Comparison of ENCODE assay signal across 28 mouse cellular contexts in the genomic region with DNA sequence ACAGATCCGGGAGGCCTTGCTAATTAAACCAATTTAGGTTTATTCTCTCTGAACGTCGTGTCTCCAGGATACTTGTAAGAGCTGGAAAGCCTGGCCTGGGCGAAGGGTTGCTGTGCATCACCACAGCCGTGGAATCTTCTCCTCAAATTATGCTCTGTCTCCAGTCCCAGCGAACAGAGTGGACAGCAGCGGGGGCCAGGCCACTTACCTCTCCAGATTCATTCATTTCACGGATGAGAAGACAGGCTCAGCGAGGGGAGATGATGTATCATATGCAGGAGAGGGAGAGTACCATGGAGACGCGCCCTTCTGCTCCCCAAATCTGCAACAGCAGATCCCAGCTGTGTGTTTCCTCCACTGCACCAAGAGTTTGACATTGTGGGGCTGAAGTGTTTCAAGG.
A peak's percentile ranks its signal among the peaks of the same experiment; 100 is the strongest.
DNase-seq lines count a peak whose midpoint lies in the region; ATAC-seq lines count a peak whose summit lies in the region.
"Had no signal": no experiment of that assay in that cellular context is flagged by ENCODE, and none has a peak within 500 bp of the region (broad histone marks: within the 10 kb centered on the region; RNA-seq: fewer than 3 reads in every experiment).

No protein-coding gene starts in this region.

- no peaks in the 10 kb centered on the region for H3K27me3 ChIP-seq in forebrain, embryonic 16.5 days (replicated peaks; ENCODE audit: control insufficient read depth, insufficient read depth, low read length)
- no peaks in the 10 kb centered on the region for H3K27me3 ChIP-seq in forebrain, embryonic 11.5 days (ENCODE audit: control insufficient read depth, insufficient read depth, low read length)
- peaks cover 17% of the 10 kb centered on the region for H3K27me3 ChIP-seq in midbrain, embryonic 14.5 days (ENCODE audit: control insufficient read depth, insufficient read depth, low read length)
- H3K27me3 ChIP-seq in midbrain, embryonic 15.5 days (replicated peaks), result 0 out of 2 replicates have a peak, but pooled peaks cover 7% of the 10 kb centered on the region
- no peaks in the 10 kb centered on the region for H3K27me3 ChIP-seq in neural tube, embryonic 13.5 days

- no peak overlapping the region for H3K4me2 ChIP-seq in forebrain, embryonic 16.5 days (ENCODE audit: low read length)
- H3K4me2 ChIP-seq in forebrain, embryonic 11.5 days (ENCODE audit: low read depth, low read length, severe bottlenecking), result no peak overlapping the region
- no peak overlapping the region for H3K4me2 ChIP-seq in midbrain, embryonic 14.5 days (ENCODE audit: low read length)
- no peak overlapping the region for H3K4me2 ChIP-seq in midbrain, embryonic 15.5 days
- H3K4me2 ChIP-seq in neural tube, embryonic 13.5 days, result no peak overlapping the region
- H3K4me2 ChIP-seq: embryonic facial prominence, embryonic 15.5 days; heart, embryonic 15.5 days; limb, embryonic 15.5 days; liver, embryonic 13.5 days had no signal

- H3K27ac ChIP-seq in forebrain, embryonic 16.5 days (ENCODE audit: low read length), result peak overlapping the region; percentile 14; the same call in 1 of the 2 replicates
- no peak overlapping the region for H3K27ac ChIP-seq in forebrain, embryonic 11.5 days (ENCODE audit: low read depth, low read length)
- H3K27ac ChIP-seq in midbrain, embryonic 14.5 days (replicated peaks; ENCODE audit: low read depth, low read length), result peak overlapping the region; percentile 37; the same call in 1 of the 2 replicates
- H3K27ac ChIP-seq in midbrain, embryonic 15.5 days, result no peak overlapping the region
- peak overlapping the region; percentile 88 for H3K27ac ChIP-seq in neural tube, embryonic 13.5 days (replicated peaks)
- H3K27ac ChIP-seq: embryonic facial prominence, embryonic 10.5 days; embryonic facial prominence, embryonic 15.5 days; heart, embryonic 10.5 days; heart, embryonic 15.5 days; limb, embryonic 10.5 days; limb, embryonic 15.5 days; liver, embryonic 13.5 days; macrophage had no signal

- H3K36me3 ChIP-seq in forebrain, embryonic 16.5 days (ENCODE audit: control insufficient read depth, insufficient read depth), result no peaks in the 10 kb centered on the region
- no peaks in the 10 kb centered on the region for H3K36me3 ChIP-seq in forebrain, embryonic 11.5 days (ENCODE audit: control insufficient read depth, insufficient read depth, low read length)
- H3K36me3 ChIP-seq in midbrain, embryonic 14.5 days (ENCODE audit: control insufficient read depth, insufficient read depth, low read length), result no peaks in the 10 kb centered on the region
- H3K36me3 ChIP-seq in midbrain, embryonic 15.5 days (replicated peaks), result no peaks in the 10 kb centered on the region
- H3K36me3 ChIP-seq in neural tube, embryonic 13.5 days, result peaks cover 2% of the 10 kb centered on the region; the same call in 1 of the 2 replicates
- H3K36me3 ChIP-seq: embryonic facial prominence, embryonic 10.5 days; embryonic facial prominence, embryonic 15.5 days; heart, embryonic 10.5 days; heart, embryonic 15.5 days; limb, embryonic 10.5 days; limb, embryonic 15.5 days; liver, embryonic 13.5 days had no signal

- H3K4me1 ChIP-seq in forebrain, embryonic 16.5 days (replicated peaks; ENCODE audit: control insufficient read depth, insufficient read depth, low read length), result peaks cover 36% of the 10 kb centered on the region
- H3K4me1 ChIP-seq in forebrain, embryonic 11.5 days (replicated peaks; ENCODE audit: control insufficient read depth, insufficient read depth, low read length), result peaks cover 15% of the 10 kb centered on the region
- H3K4me1 ChIP-seq in midbrain, embryonic 14.5 days (ENCODE audit: control insufficient read depth, insufficient read depth, low read length), result peaks cover 35% of the 10 kb centered on the region
- peaks cover 33% of the 10 kb centered on the region for H3K4me1 ChIP-seq in midbrain, embryonic 15.5 days
- H3K4me1 ChIP-seq in neural tube, embryonic 13.5 days (replicated peaks), result peaks cover 73% of the 10 kb centered on the region
- H3K4me1 ChIP-seq: limb, embryonic 15.5 days; liver, embryonic 13.5 days had no signal

- H3K4me3 ChIP-seq in forebrain, embryonic 16.5 days (replicated peaks; ENCODE audit: low read length), result no peak overlapping the region
- H3K4me3 ChIP-seq in forebrain, embryonic 11.5 days (ENCODE audit: low read depth, low read length), result no peak overlapping the region
- no peak overlapping the region for H3K4me3 ChIP-seq in midbrain, embryonic 14.5 days (replicated peaks; ENCODE audit: low read depth, low read length)
- H3K4me3 ChIP-seq in midbrain, embryonic 15.5 days, result no peak overlapping the region
- H3K4me3 ChIP-seq in neural tube, embryonic 13.5 days, result no peak overlapping the region
- H3K4me3 ChIP-seq: embryonic facial prominence, embryonic 10.5 days; embryonic facial prominence, embryonic 15.5 days; heart, embryonic 10.5 days; heart, embryonic 15.5 days; limb, embryonic 10.5 days; limb, embryonic 15.5 days; liver, embryonic 13.5 days; myocyte had no signal

- DNase-seq in forebrain, embryonic 11.5 days (ENCODE audit: low spot score), result no peak
- DNase-seq in midbrain, embryonic 14.5 days, result no peak
- DNase-seq in layer of hippocampus, adult 9-11 months, result no peak
- DNase-seq: adrenal gland, postnatal 36 days; B cell, adult 2 months; cerebellum, adult 18-20 months; cerebellum, postnatal 14 days; gastrocnemius, postnatal 25 days; heart, adult 11 months; kidney, adult 9 months; kidney, postnatal 10 days; liver, embryonic 13.5 days; lung, adult 18-20 months; thymus, adult 2 months; thymus, postnatal 36 days had no signal

- no peaks in the 10 kb centered on the region for H3K9me3 ChIP-seq in forebrain, embryonic 16.5 days (ENCODE audit: control insufficient read depth, low read length)
- no peaks in the 10 kb centered on the region for H3K9me3 ChIP-seq in forebrain, embryonic 11.5 days (ENCODE audit: control insufficient read depth, low read length)
- H3K9me3 ChIP-seq in midbrain, embryonic 14.5 days (ENCODE audit: control insufficient read depth, low read length), result no peaks in the 10 kb centered on the region
- H3K9me3 ChIP-seq in midbrain, embryonic 15.5 days, result no peaks in the 10 kb centered on the region
- H3K9me3 ChIP-seq in neural tube, embryonic 13.5 days, result no peaks in the 10 kb centered on the region
- H3K9me3 ChIP-seq: embryonic facial prominence, embryonic 10.5 days; embryonic facial prominence, embryonic 15.5 days; heart, embryonic 10.5 days; heart, embryonic 15.5 days; limb, embryonic 10.5 days; limb, embryonic 15.5 days; liver, embryonic 13.5 days had no signal

- H3K9ac ChIP-seq in forebrain, embryonic 16.5 days (replicated peaks; ENCODE audit: low read depth, low read length), result no peak overlapping the region
- no peak overlapping the region for H3K9ac ChIP-seq in forebrain, embryonic 11.5 days (ENCODE audit: low read length)
- H3K9ac ChIP-seq in midbrain, embryonic 14.5 days (replicated peaks; ENCODE audit: low read length), result no peak overlapping the region
- H3K9ac ChIP-seq in midbrain, embryonic 15.5 days, result no peak overlapping the region
- no peak overlapping the region for H3K9ac ChIP-seq in neural tube, embryonic 13.5 days
- H3K9ac ChIP-seq: embryonic facial prominence, embryonic 15.5 days; heart, embryonic 15.5 days; limb, embryonic 15.5 days; liver, embryonic 13.5 days had no signal

- no peak for ATAC-seq in forebrain, embryonic 16.5 days
- no peak for ATAC-seq in forebrain, embryonic 11.5 days (replicated peaks; ENCODE audit: low FRiP score)
- no peak for ATAC-seq in midbrain, embryonic 14.5 days (ENCODE audit: low FRiP score, low TSS enrichment)
- ATAC-seq in midbrain, embryonic 15.5 days (replicated peaks), result no peak
- no peak for ATAC-seq in neural tube, embryonic 13.5 days (ENCODE audit: low read depth)
- ATAC-seq: intestine, postnatal 0 days; lung, postnatal 0 days had no signal

- WGBS in forebrain, embryonic 16.5 days, result 58% methylated on average over 11 of the region's 11 CpGs
- WGBS in forebrain, embryonic 11.5 days, result 71% methylated on average over 11 of the region's 11 CpGs
- 67% methylated on average over 11 of the region's 11 CpGs for WGBS in midbrain, embryonic 14.5 days
- WGBS in midbrain, embryonic 15.5 days, result 69% methylated on average over 11 of the region's 11 CpGs
- WGBS in neural tube, embryonic 13.5 days, result 62% methylated on average over 11 of the region's 11 CpGs

Comparison
In these comparisons a context has a peak if more than half of its experiments do, and no peak if none do; other contexts are left out.
1. H3K27ac ChIP-seq: peak in forebrain, embryonic 16.5 days (single experiment), midbrain, embryonic 14.5 days (single experiment) and neural tube, embryonic 13.5 days (single experiment); none in forebrain, embryonic 11.5 days (single experiment) and midbrain, embryonic 15.5 days (single experiment).